Mouse (Mus musculus) neural tube, embryonic 14.5 days (tissue): ENCODE results near the gene Nrp2. TPM values are rescaled to one million over a fixed set of nuclear protein-coding genes. Genes with fewer than 3 reads are reported as not detected.

Experiments
- ATAC-seq: fragments of 200-750 bp; cut with Nextera tagmentation; 2 replicates; pipeline ENCODE4 v1.8.0; 2017; ENCODE audit warnings: low read depth, mild to moderate bottlenecking, moderate TSS enrichment, moderate library complexity
- H3K27ac ChIP-seq: fragments of 300-500 bp; sonication (generic); 2 replicates; pipeline ENCODE4 v1.5.1; 2014; ENCODE audit warnings: low read depth, mild to moderate bottlenecking, control low read depth, low read length, moderate library complexity, mixed read lengths
- H3K27me3 ChIP-seq: fragments of 300-500 bp; sonication (generic); 2 replicates; pipeline ENCODE4 v1.6.1; 2014; ENCODE audit warnings: low read length; ENCODE audit not compliant: control insufficient read depth, insufficient read depth
- H3K36me3 ChIP-seq: fragments of 300-500 bp; sonication (generic); 2 replicates; pipeline ENCODE4 v1.6.1; 2014; ENCODE audit warnings: low read length, mixed read lengths; ENCODE audit not compliant: control insufficient read depth, insufficient read depth
- H3K4me1 ChIP-seq: fragments of 300-500 bp; sonication (generic); 2 replicates; pipeline ENCODE4 v1.6.1; 2014; ENCODE audit warnings: low read length; ENCODE audit not compliant: control insufficient read depth, insufficient read depth
- H3K4me2 ChIP-seq: fragments of 300-500 bp; sonication (generic); 2 replicates; pipeline ENCODE4 v1.6.1; 2014; ENCODE audit warnings: mild to moderate bottlenecking, low read depth, low read length, control low read depth
- H3K4me3 ChIP-seq: fragments of 300-500 bp; sonication (generic); 2 replicates; pipeline ENCODE4 v1.5.1; 2014; ENCODE audit warnings: low read depth, low read length, control low read depth, mixed read lengths
- H3K9ac ChIP-seq: fragments of 300-500 bp; sonication (generic); replicated peaks from 2 replicates; pipeline ENCODE4 v1.6.1; 2014; ENCODE audit warnings: low read depth, mild to moderate bottlenecking, control low read depth, low read length, mixed read lengths
- H3K9me3 ChIP-seq: fragments of 300-500 bp; sonication (generic); 2 replicates; pipeline ENCODE4 v1.6.1; 2016; ENCODE audit warnings: low read length; ENCODE audit not compliant: control insufficient read depth
- WGBS: fragments of 180-500 bp; shearing (Covaris S2); extraction: QIAGEN DNeasy Blood & Tissue Kit; methylation state at CpG from one replicate; pipeline ENCODE4 v1.1.7; 2014; 5-methylcytosine and 5-hydroxymethylcytosine counted together
- polyA plus RNA-seq: library from polyadenylated mRNA; unstranded; fragments of >200 nt; fragmentation: Nextera tagmentation; extraction: Ambion mirVana; gene quantifications from 2 replicates; pipeline ENCODE4 v1.2.1, GENCODE M21; 2014

The Nrp2 gene
- polyA plus RNA-seq, 1 experiment from 2014 or later: 35.8 TPM

DNA sequence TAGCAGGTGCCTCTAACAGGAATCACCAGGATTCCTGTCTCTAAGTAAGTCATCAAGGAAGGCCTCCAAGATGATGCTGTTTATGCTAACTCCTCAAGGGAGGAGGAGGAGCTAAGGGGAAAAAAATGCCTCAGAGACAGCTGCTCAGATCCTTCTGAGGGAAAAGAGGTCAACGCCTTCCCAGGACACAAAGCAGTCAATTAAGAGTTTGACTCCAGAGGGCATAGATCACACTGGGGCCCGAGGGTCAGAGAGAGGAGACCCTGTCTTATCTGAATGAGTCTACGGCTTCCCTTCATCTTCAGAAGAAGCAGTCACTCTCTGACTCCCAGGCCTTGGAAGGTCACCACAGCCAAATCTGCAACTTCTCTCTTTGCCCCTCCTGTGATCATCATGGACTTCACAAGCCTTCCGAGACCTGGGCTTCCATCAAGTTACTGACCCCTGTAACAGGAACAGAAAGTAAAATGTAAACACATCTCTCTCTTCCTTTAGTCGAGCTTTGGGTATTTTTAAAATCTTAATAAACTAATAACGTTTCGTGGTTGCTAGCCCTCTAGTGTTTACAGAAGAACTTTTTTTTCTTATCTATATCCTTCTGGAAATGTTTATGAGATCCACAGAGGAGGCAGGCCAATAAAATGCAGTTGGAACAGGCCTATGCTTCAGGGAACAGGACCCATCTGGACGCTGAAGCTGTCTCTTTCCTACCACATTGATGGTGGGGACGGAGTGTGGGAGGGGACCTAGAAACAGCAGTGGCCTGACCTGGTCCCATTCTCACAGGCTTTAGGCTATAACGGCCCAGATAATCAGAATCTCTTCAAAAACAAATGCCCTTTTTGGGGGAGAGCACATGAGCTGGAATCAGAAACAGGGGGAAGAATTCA is 118.7 kb downstream of the Nrp2 start:
- Histone ChIP-seq H3K4me2 (no peak overlapping the region), H3K4me1 (no peaks in the 10 kb centered on the region), H3K4me3 (no peak overlapping the region), H3K27me3 (no peaks in the 10 kb centered on the region), H3K9ac (no peak overlapping the region), H3K36me3 (no peaks in the 10 kb centered on the region), H3K27ac (no peak overlapping the region), H3K9me3 (no peaks in the 10 kb centered on the region)
- WGBS: 44% methylated on average over 10 of the region's 10 CpGs
- no peak for ATAC-seq

DNA sequence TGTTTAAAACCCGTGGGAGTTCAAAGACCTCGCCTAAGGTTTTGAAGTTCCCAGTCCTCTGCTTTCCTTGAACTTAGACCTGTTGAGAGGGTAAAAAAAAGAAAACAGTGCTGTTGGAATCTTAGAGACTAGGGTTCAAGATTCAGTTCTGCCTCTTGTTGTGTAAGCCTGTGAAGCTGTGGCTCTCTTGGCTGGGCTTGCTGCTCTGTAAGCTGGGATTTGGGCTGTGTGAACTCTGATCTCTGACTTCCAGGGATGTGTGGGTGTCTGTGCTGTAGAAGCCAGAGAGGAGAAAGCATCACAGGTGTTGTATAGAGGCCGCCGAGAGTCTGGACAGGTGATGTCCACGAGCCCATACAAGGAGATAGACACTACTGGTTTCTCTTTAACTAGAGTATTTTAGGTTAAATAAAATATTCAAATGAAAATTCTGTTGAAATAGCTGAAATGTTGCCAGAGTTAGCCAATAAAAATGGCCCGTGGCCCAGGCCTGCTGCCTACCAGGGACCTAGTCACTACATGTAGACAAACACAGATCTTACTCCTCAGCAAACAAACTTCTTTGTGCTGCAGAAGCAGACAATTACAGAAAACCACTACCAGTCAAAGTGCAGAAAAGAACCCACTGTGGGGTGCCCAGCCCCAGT is 120.6 kb downstream of the Nrp2 start:
- 0 out of 2 replicates have a peak, but pooled peaks cover 3% of the 10 kb centered on the region for H3K4me1 ChIP-seq
- H3K4me2 ChIP-seq: no peak overlapping the region
- no peak for ATAC-seq
- WGBS: 84% methylated on average over 6 of the region's 6 CpGs
- H3K27me3 ChIP-seq: no peaks in the 10 kb centered on the region
- H3K36me3 ChIP-seq: no peaks in the 10 kb centered on the region
- H3K9me3 ChIP-seq: no peaks in the 10 kb centered on the region
- H3K4me3 ChIP-seq: no peak overlapping the region
- H3K27ac ChIP-seq: no peak overlapping the region
- H3K9ac ChIP-seq: no peak overlapping the region

DNA sequence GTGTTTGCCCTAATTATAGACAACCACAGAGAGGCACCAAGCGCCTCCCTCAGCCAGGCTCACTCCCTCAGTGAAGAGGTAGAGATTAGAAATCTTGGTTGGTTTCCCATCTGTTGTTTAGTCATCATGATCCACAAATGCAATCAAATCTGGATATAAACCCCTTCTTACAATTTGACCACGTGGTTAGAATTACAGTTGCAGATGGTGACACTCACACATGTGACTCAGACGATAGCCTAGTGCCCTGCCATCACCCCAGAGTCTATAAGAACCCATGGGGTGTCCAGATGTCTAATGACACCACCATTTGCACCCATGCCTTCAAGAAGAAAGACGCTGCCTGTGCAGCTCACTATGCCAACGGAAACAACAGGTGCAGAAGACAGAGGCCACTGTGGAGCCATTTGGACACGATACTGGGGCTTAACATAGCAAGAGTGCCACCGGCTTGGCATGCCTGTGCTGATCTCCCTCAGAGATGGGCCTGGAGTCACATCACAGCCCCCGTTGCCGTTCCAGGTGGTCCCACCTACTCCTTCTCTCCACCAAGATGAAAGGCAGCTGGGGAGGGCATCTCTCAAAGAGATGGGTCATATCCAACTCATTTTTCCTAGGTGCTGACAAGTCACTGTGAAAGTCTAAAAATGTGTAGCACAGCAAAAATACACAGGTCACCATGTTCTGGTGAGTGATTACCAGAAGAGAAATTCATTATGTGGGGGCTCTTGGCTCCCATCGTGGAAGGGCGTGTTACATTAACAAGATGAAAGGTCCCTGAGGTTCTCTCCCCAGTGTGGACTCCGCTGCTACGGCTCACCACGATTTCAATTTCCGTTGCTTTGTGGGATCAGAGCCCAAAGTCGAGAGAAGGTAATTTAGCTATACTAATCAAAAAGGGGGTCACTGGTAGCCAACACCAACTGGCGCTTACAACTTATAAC is 123.0 kb downstream of the Nrp2 start:
- Histone ChIP-seq H3K27me3 (no peaks in the 10 kb centered on the region), H3K4me1 (0 out of 2 replicates have a peak, but pooled peaks cover 3% of the 10 kb centered on the region), H3K36me3 (no peaks in the 10 kb centered on the region), H3K4me3 (no peak overlapping the region), H3K9ac (no peak overlapping the region), H3K9me3 (no peaks in the 10 kb centered on the region), H3K4me2 (no peak overlapping the region), H3K27ac (no peak overlapping the region)
- WGBS: 78% methylated on average over 17 of the region's 17 CpGs
- no peak for ATAC-seq

DNA sequence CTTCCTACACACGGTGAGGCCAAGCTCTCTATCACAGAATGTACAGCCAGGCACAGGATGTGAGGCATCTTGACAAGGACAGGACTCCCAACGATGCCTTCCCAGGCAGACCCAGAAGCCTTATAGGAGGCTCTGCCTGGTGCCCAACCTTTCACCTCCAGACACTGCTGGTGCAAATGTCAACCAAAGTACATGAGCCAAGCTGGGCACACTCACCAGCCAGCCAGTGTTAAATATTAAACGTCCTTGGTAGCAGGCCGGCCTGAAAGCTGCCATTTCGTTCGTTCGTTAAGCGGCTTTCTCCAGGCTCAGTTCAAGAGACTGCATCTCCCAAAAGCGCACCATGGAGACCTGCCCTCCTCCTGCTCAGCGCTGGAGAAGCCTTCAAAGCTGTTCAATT is 124.2 kb downstream of the Nrp2 start:
- Histone ChIP-seq H3K4me1 (0 out of 2 replicates have a peak, but pooled peaks cover 3% of the 10 kb centered on the region), H3K4me3 (no peak overlapping the region), H3K9me3 (no peaks in the 10 kb centered on the region), H3K27me3 (no peaks in the 10 kb centered on the region), H3K9ac (no peak overlapping the region), H3K36me3 (no peaks in the 10 kb centered on the region), H3K27ac (peak overlapping the region; percentile 10; the same call in 1 of the 2 replicates), H3K4me2 (no peak overlapping the region)
- WGBS: 60% methylated on average over 10 of the region's 10 CpGs
- no peak for ATAC-seq

DNA sequence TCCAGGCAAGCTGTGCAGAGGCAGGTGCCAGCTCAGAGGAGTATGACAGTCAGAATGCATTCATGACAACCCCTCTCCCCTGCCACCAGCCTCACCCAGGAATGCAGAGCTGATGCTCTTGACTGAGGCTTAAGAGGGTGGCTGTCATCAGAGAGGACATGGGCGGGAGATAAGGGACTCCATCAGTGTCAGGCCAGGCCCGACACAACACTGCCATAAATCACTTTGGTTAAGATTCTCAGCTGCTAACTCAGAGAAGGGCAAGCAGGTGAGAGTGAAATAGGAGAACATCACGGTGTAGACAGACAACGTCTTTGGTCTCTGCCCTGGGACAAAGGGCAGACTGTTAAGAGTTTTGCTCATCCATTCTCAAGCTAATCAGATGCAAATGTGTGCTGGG is 125.1 kb downstream of the Nrp2 start:
- H3K36me3 ChIP-seq: no peaks in the 10 kb centered on the region
- H3K4me3 ChIP-seq: no peak overlapping the region
- no peaks in the 10 kb centered on the region for H3K27me3 ChIP-seq
- H3K4me2 ChIP-seq: no peak overlapping the region
- H3K9ac ChIP-seq: no peak overlapping the region
- WGBS: 32% methylated on average over 4 of the region's 4 CpGs
- H3K27ac ChIP-seq: no peak overlapping the region
- no peaks in the 10 kb centered on the region for H3K9me3 ChIP-seq
- no peak for ATAC-seq
- H3K4me1 ChIP-seq: 0 out of 2 replicates have a peak, but pooled peaks cover 3% of the 10 kb centered on the region

DNA sequence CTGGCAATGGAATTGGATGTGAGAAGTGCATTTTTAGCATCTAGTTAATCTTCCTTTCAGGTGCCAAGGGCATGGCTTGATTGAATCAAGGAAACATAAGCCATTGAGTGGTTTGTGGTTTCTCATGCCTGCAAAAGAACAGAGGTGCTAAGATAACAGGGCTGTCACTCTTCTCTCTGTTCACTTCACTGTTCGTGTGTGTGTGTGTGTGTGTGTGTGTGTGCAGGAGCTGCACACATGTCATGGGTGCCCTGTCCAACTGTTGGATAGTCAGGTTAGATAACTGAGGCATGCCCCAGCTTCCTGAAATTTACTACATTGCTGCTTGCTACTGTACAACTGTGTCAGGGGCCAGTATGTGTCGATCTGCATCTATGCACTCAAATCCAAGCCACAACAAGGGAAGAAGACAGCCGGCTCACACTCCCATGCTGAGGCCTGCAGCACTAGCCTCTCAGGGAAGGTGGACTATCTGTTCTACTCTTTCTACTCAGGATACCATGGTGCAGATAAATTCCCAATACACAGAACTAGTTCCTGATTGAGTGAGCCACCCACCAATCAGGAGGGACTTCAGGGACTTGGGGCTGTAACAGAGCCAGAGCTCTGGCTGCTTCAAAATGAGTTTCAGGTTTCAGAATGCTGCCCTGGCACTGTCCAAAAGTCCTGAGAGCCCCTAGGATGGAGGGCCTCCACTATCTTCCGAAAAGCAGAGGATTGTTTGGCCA is 126.8 kb downstream of the Nrp2 start:
- Histone ChIP-seq H3K27me3 (no peaks in the 10 kb centered on the region), H3K4me3 (no peak overlapping the region), H3K4me1 (0 out of 2 replicates have a peak, but pooled peaks cover 3% of the 10 kb centered on the region), H3K4me2 (no peak overlapping the region), H3K27ac (no peak overlapping the region), H3K36me3 (no peaks in the 10 kb centered on the region), H3K9me3 (no peaks in the 10 kb centered on the region), H3K9ac (no peak overlapping the region)
- no peak for ATAC-seq
- WGBS: 84% methylated on average over 4 of the region's 4 CpGs

DNA sequence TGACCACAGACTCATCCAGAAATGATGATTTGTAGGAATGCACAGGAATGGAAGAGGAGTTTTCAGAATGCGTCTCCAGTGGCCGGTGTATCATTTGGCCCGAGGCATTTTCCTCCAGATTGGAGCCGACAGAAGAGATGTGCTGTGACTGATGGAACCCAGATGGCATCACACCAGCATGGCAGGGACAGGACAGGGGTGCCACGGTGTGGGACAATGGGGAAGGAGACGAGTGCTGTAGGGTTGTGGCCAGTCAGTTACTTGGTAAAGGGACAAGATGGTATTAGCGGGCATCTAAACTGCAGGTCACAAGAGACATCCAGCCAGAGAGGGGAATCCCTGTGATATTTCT is 127.3 kb downstream of the Nrp2 start:
- Histone ChIP-seq H3K9ac (no peak overlapping the region), H3K36me3 (no peaks in the 10 kb centered on the region), H3K4me2 (no peak overlapping the region), H3K4me3 (no peak overlapping the region), H3K27ac (no peak overlapping the region), H3K9me3 (no peaks in the 10 kb centered on the region), H3K4me1 (0 out of 2 replicates have a peak, but pooled peaks cover 3% of the 10 kb centered on the region), H3K27me3 (no peaks in the 10 kb centered on the region)
- no peak for ATAC-seq
- WGBS: 49% methylated on average over 7 of the region's 7 CpGs

DNA sequence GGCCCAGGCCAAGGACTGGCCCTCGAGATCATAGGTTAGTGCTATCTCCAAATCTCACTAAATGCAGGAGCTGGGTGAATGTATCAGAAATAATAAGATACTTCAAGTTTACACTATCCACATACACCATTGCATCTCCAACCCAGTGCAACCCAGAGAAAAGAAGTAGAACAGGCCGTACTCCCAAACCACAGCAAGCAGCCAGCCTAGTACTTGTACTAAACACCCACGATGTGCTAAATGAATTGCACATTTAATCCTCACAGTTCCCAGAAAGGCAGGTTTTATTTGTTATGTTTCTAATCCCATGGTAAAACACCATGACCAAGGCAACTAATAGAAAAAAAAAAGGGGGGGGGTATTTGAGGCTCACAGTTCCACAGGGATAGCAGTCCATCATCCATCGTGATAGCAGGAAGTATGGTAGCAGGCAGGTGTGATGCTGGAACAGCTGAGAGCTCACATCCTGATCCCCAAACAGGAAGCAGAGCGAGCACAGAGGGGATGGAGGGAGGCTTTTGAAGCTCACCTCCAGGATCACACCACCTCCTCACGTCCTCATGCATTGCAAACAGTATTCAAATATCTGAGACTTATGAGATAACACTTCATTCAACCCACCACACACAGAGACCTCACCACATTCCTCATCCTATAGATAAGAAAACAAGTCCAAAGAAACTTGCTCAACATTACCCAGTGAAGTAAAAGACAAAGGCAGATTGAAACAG is 128.8 kb downstream of the Nrp2 start:
- Histone ChIP-seq H3K27ac (no peak overlapping the region), H3K4me2 (no peak overlapping the region), H3K4me3 (no peak overlapping the region), H3K4me1 (0 out of 2 replicates have a peak, but pooled peaks cover 3% of the 10 kb centered on the region), H3K9me3 (no peaks in the 10 kb centered on the region), H3K27me3 (no peaks in the 10 kb centered on the region), H3K9ac (no peak overlapping the region), H3K36me3 (no peaks in the 10 kb centered on the region)
- ATAC-seq: no peak
- WGBS: 76% methylated on average over 6 of the region's 6 CpGs
